Mouse (Mus musculus): ENCODE measurements at regions not wholly inside any gene's neighbourhood (a gene's known extent, or its start where the extent isn't known, plus 50 kb on each side); places are given as distances from the start of the nearest gene placed in this dataset.

DNA sequence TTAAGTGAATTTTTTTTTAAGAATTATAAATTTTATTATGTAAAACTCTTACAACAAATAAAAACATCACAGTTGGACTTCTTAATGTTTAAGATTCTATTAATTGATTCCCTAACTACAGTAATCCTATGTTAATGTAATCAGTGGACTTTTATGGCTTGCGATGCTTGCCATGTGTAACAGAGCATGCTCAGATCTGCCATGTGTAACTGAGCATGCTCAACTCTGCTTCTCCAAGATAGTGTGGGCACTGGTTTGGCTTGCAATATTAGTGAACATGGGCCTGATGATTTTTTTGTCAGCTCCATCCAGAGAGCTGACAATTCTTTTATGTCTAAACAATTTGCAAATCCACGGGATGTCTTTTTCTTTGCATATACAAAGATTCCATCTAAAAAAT is 66.4 kb upstream of the Tas2r119 start:
- Histone ChIP-seq H3K27ac (ENCODE audit: low read depth, low read length) (no peak overlapping the region), H3K9ac (ENCODE audit: low read depth, low read length) (no peak overlapping the region), H3K4me1 (replicated peaks; ENCODE audit: control insufficient read depth, insufficient read depth, low read length) (no peaks in the 10 kb centered on the region), H3K27me3 (replicated peaks; ENCODE audit: control insufficient read depth, insufficient read depth, low read length) (no peaks in the 10 kb centered on the region), H3K36me3 (ENCODE audit: control insufficient read depth, insufficient read depth, low read length) (no peaks in the 10 kb centered on the region), H3K4me2 (no peak overlapping the region), H3K4me3 (ENCODE audit: low read depth, low read length) (no peak overlapping the region), H3K9me3 (ENCODE audit: control insufficient read depth, low read length) (no peaks in the 10 kb centered on the region)
- ATAC-seq (replicated peaks; ENCODE audit: low FRiP score), result no peak
- DNase-seq (ENCODE audit: low spot score), result no peak
- 85% methylated on average over 2 of the region's 2 CpGs for WGBS
